Mouse (Mus musculus): Measurements from ENCODE around the gene Anks1. TPM values are rescaled to one million over a fixed set of nuclear protein-coding genes. Genes with fewer than 3 reads are reported as not detected.
"Not testable (repeated sequence)": the region's sequence is repeated elsewhere in the genome, so short reads cannot be mapped to it uniquely, and the experiment has no call there.

The Anks1 gene
- polyA plus RNA-seq, 1 experiment from 2014 or later, result 13.3 TPM

DNA sequence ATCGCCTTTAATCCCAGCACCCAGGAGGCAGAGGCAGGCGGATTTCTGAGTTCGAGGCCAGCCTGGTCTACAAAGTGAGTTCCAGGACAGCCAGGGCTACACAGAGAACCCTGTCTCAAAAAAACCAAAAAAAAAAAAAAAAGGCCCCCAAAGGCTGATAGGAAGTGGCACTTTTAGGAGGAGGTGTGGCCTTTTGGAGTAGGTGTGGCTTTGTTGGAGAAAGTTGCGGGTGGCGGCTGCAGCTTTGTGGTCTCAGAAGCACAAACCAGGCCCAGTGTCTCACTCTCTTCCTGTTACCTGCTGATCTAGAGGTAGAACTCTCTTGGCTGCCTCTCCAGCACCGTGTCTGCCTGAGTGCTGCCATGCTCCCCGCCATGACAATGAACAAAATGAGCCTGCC lies 54.0 kb downstream of the Anks1 start:
- ATAC-seq (replicated peaks; ENCODE audit: insufficient number of reproducible peaks, low FRiP score, low TSS enrichment, low read depth); H3K27me3 ChIP-seq (ENCODE audit: control insufficient read depth, insufficient read depth, low read length); H3K4me1 ChIP-seq (ENCODE audit: control insufficient read depth, insufficient read depth, low read length); H3K4me2 ChIP-seq (ENCODE audit: low read depth, low read length); H3K9me3 ChIP-seq (replicated peaks; ENCODE audit: control insufficient read depth, low read length); H3K9ac ChIP-seq (replicated peaks; ENCODE audit: low read length); DNase-seq (ENCODE audit: low spot score); H3K36me3 ChIP-seq (replicated peaks; ENCODE audit: control insufficient read depth, insufficient read depth, low read depth, low read length); H3K27ac ChIP-seq (replicated peaks; ENCODE audit: low read depth, low read length); H3K4me3 ChIP-seq (ENCODE audit: low read depth, low read length): not testable (repeated sequence)
- 93% methylated on average over 7 of the region's 7 CpGs for WGBS

- H3K4me1 ChIP-seq (ENCODE audit: control insufficient read depth, insufficient read depth, low read length), result peaks cover 2% of the 10 kb centered on the region; the same call in 1 of the 2 replicates
- H3K36me3 ChIP-seq (replicated peaks; ENCODE audit: control insufficient read depth, insufficient read depth, low read depth, low read length), result no peaks in the 10 kb centered on the region
- H3K4me2 ChIP-seq (ENCODE audit: low read depth, low read length), result no peak overlapping the region
- no peak for DNase-seq (ENCODE audit: low spot score)
- no peak for ATAC-seq (replicated peaks; ENCODE audit: insufficient number of reproducible peaks, low FRiP score, low TSS enrichment, low read depth)
- no peaks in the 10 kb centered on the region for H3K9me3 ChIP-seq (replicated peaks; ENCODE audit: control insufficient read depth, low read length)
- H3K27me3 ChIP-seq (ENCODE audit: control insufficient read depth, insufficient read depth, low read length), result no peaks in the 10 kb centered on the region
- H3K9ac ChIP-seq (replicated peaks; ENCODE audit: low read length), result no peak overlapping the region
- H3K27ac ChIP-seq (replicated peaks; ENCODE audit: low read depth, low read length), result no peak overlapping the region
- WGBS, result 62% methylated on average over 4 of the region's 4 CpGs
- H3K4me3 ChIP-seq (ENCODE audit: low read depth, low read length), result no peak overlapping the region
These were observed 55.5 kb downstream of the Anks1 start for GRCm38 (mm10) chr17:27964607-27965006.

GRCm38 (mm10) chr17:27965292-27965691 lies 56.2 kb downstream of the Anks1 start:
- DNase-seq (ENCODE audit: low spot score), result no peak
- Histone ChIP-seq H3K4me3 (ENCODE audit: low read depth, low read length) (no peak overlapping the region), H3K4me2 (ENCODE audit: low read depth, low read length) (no peak overlapping the region), H3K27ac (replicated peaks; ENCODE audit: low read depth, low read length) (no peak overlapping the region), H3K9ac (replicated peaks; ENCODE audit: low read length) (no peak overlapping the region), H3K27me3 (ENCODE audit: control insufficient read depth, insufficient read depth, low read length) (no peaks in the 10 kb centered on the region), H3K9me3 (replicated peaks; ENCODE audit: control insufficient read depth, low read length) (no peaks in the 10 kb centered on the region), H3K36me3 (replicated peaks; ENCODE audit: control insufficient read depth, insufficient read depth, low read depth, low read length) (no peaks in the 10 kb centered on the region), H3K4me1 (ENCODE audit: control insufficient read depth, insufficient read depth, low read length) (no peaks in the 10 kb centered on the region)
- ATAC-seq (replicated peaks; ENCODE audit: insufficient number of reproducible peaks, low FRiP score, low TSS enrichment, low read depth), result no peak
- WGBS, result 77% methylated on average over 10 of the region's 10 CpGs

DNA sequence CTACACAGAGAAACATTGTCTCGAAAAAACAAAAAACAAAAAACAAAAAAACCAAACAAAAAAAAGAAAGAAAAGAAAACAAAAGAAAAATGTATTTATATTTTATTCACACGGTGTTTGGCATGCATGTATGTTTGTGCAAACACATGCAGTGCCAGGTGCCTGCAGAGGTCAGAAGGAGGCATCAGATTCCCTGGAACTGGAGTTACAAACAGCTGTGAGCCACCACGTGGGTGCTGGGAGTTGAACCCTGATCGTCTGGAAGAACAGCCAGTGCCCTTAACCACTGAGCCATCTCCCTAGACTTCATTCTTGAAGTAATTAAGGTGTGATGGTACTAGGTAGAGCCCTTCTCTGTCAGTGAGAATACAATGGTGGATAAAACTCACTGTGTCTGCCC lies 57.0 kb downstream of the Anks1 start:
- Histone ChIP-seq H3K4me3 (ENCODE audit: low read depth, low read length) (no peak overlapping the region), H3K27me3 (ENCODE audit: control insufficient read depth, insufficient read depth, low read length) (no peaks in the 10 kb centered on the region), H3K4me2 (ENCODE audit: low read depth, low read length) (no peak overlapping the region), H3K36me3 (replicated peaks; ENCODE audit: control insufficient read depth, insufficient read depth, low read depth, low read length) (no peaks in the 10 kb centered on the region), H3K9me3 (replicated peaks; ENCODE audit: control insufficient read depth, low read length) (no peaks in the 10 kb centered on the region), H3K9ac (replicated peaks; ENCODE audit: low read length) (no peak overlapping the region), H3K4me1 (ENCODE audit: control insufficient read depth, insufficient read depth, low read length) (no peaks in the 10 kb centered on the region), H3K27ac (replicated peaks; ENCODE audit: low read depth, low read length) (no peak overlapping the region)
- DNase-seq (ENCODE audit: low spot score) (no peak), ATAC-seq (replicated peaks; ENCODE audit: insufficient number of reproducible peaks, low FRiP score, low TSS enrichment, low read depth) (no peak)
- WGBS, result 70% methylated on average over 4 of the region's 4 CpGs

DNA sequence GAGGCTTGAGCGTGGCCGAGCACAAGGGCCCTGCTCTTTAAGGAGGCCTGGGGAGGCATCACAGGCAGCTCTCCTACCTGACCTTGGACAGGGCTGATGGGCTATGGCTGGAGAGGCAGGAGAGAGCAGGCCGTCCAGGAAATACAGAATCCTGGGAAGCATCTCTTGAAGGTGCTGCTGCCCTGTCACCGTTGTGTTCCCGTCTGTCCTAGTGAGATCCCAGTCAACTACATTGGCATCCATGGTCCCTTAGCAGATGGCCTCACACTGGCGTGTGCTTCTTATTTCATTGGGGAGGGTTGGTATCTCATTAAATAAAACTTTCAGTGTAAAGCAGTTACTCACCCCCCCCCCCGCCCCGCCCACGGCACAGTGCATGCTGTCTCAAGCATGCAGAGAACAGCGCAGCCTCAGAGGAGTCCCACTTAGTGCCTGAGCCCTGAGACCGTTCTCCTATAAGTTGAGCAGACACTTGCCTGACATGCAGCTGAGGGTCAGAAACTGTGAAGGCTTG lies 57.5 kb downstream of the Anks1 start:
- no peak overlapping the region for H3K9ac ChIP-seq (replicated peaks; ENCODE audit: low read length)

GRCm38 (mm10) chr17:27967529-27967928 lies 58.4 kb downstream of the Anks1 start:
- no peaks in the 10 kb centered on the region for H3K27me3 ChIP-seq (ENCODE audit: control insufficient read depth, insufficient read depth, low read length)
- H3K4me2 ChIP-seq (ENCODE audit: low read depth, low read length), result no peak overlapping the region
- no peaks in the 10 kb centered on the region for H3K4me1 ChIP-seq (ENCODE audit: control insufficient read depth, insufficient read depth, low read length)
- WGBS, result 89% methylated on average over 7 of the region's 7 CpGs
- H3K36me3 ChIP-seq (replicated peaks; ENCODE audit: control insufficient read depth, insufficient read depth, low read depth, low read length), result no peaks in the 10 kb centered on the region
- no peaks in the 10 kb centered on the region for H3K9me3 ChIP-seq (replicated peaks; ENCODE audit: control insufficient read depth, low read length)
- H3K9ac ChIP-seq (replicated peaks; ENCODE audit: low read length), result no peak overlapping the region
- no peak overlapping the region for H3K4me3 ChIP-seq (ENCODE audit: low read depth, low read length)
- ATAC-seq (replicated peaks; ENCODE audit: insufficient number of reproducible peaks, low FRiP score, low TSS enrichment, low read depth) (no peak), DNase-seq (ENCODE audit: low spot score) (no peak)
- no peak overlapping the region for H3K27ac ChIP-seq (replicated peaks; ENCODE audit: low read depth, low read length)

More for the DNA sequence above, 57.5 kb downstream of the Anks1 start:
- no peak overlapping the region for H3K4me2 ChIP-seq (ENCODE audit: low read depth, low read length)
- H3K27me3 ChIP-seq (ENCODE audit: control insufficient read depth, insufficient read depth, low read length), result no peaks in the 10 kb centered on the region
- H3K4me1 ChIP-seq (ENCODE audit: control insufficient read depth, insufficient read depth, low read length), result no peaks in the 10 kb centered on the region
- no peak for ATAC-seq (replicated peaks; ENCODE audit: insufficient number of reproducible peaks, low FRiP score, low TSS enrichment, low read depth)
- no peaks in the 10 kb centered on the region for H3K9me3 ChIP-seq (replicated peaks; ENCODE audit: control insufficient read depth, low read length)
- no peaks in the 10 kb centered on the region for H3K36me3 ChIP-seq (replicated peaks; ENCODE audit: control insufficient read depth, insufficient read depth, low read depth, low read length)
- no peak overlapping the region for H3K27ac ChIP-seq (replicated peaks; ENCODE audit: low read depth, low read length)
- 91% methylated on average over 11 of the region's 11 CpGs for WGBS
- no peak for DNase-seq (ENCODE audit: low spot score)
- H3K4me3 ChIP-seq (ENCODE audit: low read depth, low read length), result no peak overlapping the region

DNA sequence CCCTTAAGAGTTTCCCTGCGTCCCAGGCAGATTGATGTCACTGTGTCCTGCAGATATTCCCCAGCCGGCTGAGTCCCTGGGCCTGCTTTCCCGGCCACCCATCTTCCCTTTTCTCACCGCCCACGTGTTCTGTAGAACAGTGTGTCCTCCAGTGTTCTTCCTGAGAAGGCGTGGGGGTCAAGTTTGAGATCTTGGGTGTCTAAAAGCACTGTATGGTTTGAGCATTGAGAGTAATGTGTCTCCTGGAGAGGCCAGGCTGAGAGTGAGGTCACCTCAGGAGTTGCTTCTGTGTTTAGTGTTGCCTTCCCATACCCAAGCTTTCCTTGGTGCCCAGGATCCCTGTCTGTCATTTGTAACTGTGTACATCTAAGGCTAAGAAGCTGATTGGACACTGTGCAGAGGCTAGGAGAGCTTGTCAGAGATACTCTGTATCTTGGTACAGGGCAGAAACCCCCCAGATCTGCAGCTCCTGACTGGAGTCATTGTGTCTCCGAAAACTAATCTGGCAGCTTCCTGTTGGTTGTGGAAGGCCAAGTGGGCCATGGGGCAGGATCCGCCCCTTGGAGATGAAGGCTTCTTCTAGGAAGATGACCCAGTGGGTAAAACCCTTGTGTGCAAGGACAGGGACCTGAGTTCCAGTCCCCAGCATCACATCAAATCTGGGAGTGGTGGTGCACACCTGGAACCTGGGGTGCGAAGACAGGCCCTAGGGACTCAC lies 59.1 kb downstream of the Anks1 start:
- H3K4me1 ChIP-seq (ENCODE audit: control insufficient read depth, insufficient read depth, low read length), result no peaks in the 10 kb centered on the region
- no peak overlapping the region for H3K27ac ChIP-seq (replicated peaks; ENCODE audit: low read depth, low read length)
- H3K9ac ChIP-seq (replicated peaks; ENCODE audit: low read length), result no peak overlapping the region
- DNase-seq (ENCODE audit: low spot score) (no peak), ATAC-seq (replicated peaks; ENCODE audit: insufficient number of reproducible peaks, low FRiP score, low TSS enrichment, low read depth) (no peak)
- H3K9me3 ChIP-seq (replicated peaks; ENCODE audit: control insufficient read depth, low read length), result no peaks in the 10 kb centered on the region
- H3K4me2 ChIP-seq (ENCODE audit: low read depth, low read length), result no peak overlapping the region
- no peaks in the 10 kb centered on the region for H3K36me3 ChIP-seq (replicated peaks; ENCODE audit: control insufficient read depth, insufficient read depth, low read depth, low read length)
- H3K27me3 ChIP-seq (ENCODE audit: control insufficient read depth, insufficient read depth, low read length), result no peaks in the 10 kb centered on the region
- no peak overlapping the region for H3K4me3 ChIP-seq (ENCODE audit: low read depth, low read length)
- WGBS, result 86% methylated on average over 9 of the region's 9 CpGs

DNA sequence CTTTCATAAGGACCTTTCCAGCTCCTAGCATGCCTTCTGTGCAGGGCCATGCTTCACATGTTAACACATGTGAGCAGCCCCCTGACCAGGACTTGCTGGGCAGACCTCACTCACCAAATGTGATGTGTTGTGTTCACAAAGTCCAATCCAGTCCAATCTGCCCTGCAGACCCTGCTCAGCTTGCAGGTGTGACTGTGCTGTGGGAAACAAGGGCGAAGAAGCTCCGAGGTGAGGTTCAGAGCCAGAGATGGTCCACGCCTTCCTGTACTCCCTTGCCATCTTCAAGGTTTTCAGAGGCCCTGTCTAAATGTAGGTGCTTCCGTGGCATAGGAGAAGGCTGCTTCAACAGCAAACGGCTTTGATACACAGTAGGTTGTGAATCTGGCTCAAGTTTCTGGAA lies 59.8 kb downstream of the Anks1 start:
- DNase-seq (ENCODE audit: low spot score) (no peak), ATAC-seq (replicated peaks; ENCODE audit: insufficient number of reproducible peaks, low FRiP score, low TSS enrichment, low read depth) (no peak)
- Histone ChIP-seq H3K27ac (replicated peaks; ENCODE audit: low read depth, low read length) (no peak overlapping the region), H3K36me3 (replicated peaks; ENCODE audit: control insufficient read depth, insufficient read depth, low read depth, low read length) (no peaks in the 10 kb centered on the region), H3K9me3 (replicated peaks; ENCODE audit: control insufficient read depth, low read length) (no peaks in the 10 kb centered on the region), H3K4me1 (ENCODE audit: control insufficient read depth, insufficient read depth, low read length) (no peaks in the 10 kb centered on the region), H3K27me3 (ENCODE audit: control insufficient read depth, insufficient read depth, low read length) (no peaks in the 10 kb centered on the region), H3K9ac (replicated peaks; ENCODE audit: low read length) (no peak overlapping the region), H3K4me3 (ENCODE audit: low read depth, low read length) (no peak overlapping the region), H3K4me2 (ENCODE audit: low read depth, low read length) (no peak overlapping the region)
- WGBS, result 92% methylated on average over 5 of the region's 5 CpGs
